Mouse (Mus musculus): ENCODE data around the gene Ldah.

The Ldah gene

GRCm38 (mm10) chr12:8287970-8288369, 80.1 kb downstream of the Ldah start:
- peak in 1 of 2 experiments; percentile 19 for DNase-seq

- DNase-seq, result no peak
Observed at GRCm38 (mm10) chr12:8289099-8289498, 81.2 kb downstream of the Ldah start.

GRCm38 (mm10) chr12:8289499-8289898, 81.6 kb downstream of the Ldah start:
- DNase-seq, result peak in 1 of 2 experiments; percentile 3

GRCm38 (mm10) chr12:8291157-8291853, 83.4 kb downstream of the Ldah start:
- DNase-seq, result peak; percentile 89

- no peak for DNase-seq
Observed at GRCm38 (mm10) chr12:8295307-8295913, 87.5 kb downstream of the Ldah start.

- no peak for DNase-seq
Observed at GRCm38 (mm10) chr12:8296154-8296553, 88.2 kb downstream of the Ldah start.

- peak in 1 of 2 experiments; percentile 4 for DNase-seq
Observed at GRCm38 (mm10) chr12:8297586-8298214, 89.8 kb downstream of the Ldah start.

- DNase-seq, result peak in 1 of 2 experiments; percentile 45
Observed at GRCm38 (mm10) chr12:8298361-8299142, 90.6 kb downstream of the Ldah start.

- DNase-seq, result peak; percentile 40 to 51
Observed at GRCm38 (mm10) chr12:8299143-8300110, 91.5 kb downstream of the Ldah start.

GRCm38 (mm10) chr12:8300111-8300480, 92.2 kb downstream of the Ldah start:
- DNase-seq, result no peak

- DNase-seq, result peak in 1 of 2 experiments; percentile 7
Observed at GRCm38 (mm10) chr12:8300521-8300920, 92.6 kb downstream of the Ldah start.

- peak in 1 of 2 experiments; percentile 36 for DNase-seq
Observed at GRCm38 (mm10) chr12:8301011-8301814, 93.3 kb downstream of the Ldah start.

GRCm38 (mm10) chr12:8301841-8302431, 94.0 kb downstream of the Ldah start, which contains the start of gene Gdf7:
TSS of gene Gdf7 (minus strand) at chr12:8301954.
- DNase-seq, result peak; percentile 46 to 52

GRCm38 (mm10) chr12:8305258-8305657, 97.4 kb downstream of the Ldah start:
- DNase-seq, result peak in 1 of 2 experiments; percentile 5

GRCm38 (mm10) chr12:8306432-8306831, 98.5 kb downstream of the Ldah start:
- DNase-seq, result peak; percentile 81 to 84

GRCm38 (mm10) chr12:8306910-8307309, 99.0 kb downstream of the Ldah start:
- no peak for DNase-seq

GRCm38 (mm10) chr12:8310992-8311391, 103.1 kb downstream of the Ldah start:
- DNase-seq, result peak; percentile 52 to 57

- no peak for DNase-seq
Observed at GRCm38 (mm10) chr12:8312266-8312665, 104.4 kb downstream of the Ldah start.

- DNase-seq, result peak; percentile 96 to 98
Observed at GRCm38 (mm10) chr12:8313270-8313771, 105.4 kb downstream of the Ldah start, which contains the start of gene Hs1bp3. TSS of gene Hs1bp3 (plus strand) at chr12:8313432.

- DNase-seq, result no peak
Observed at GRCm38 (mm10) chr12:8313773-8314172, 105.9 kb downstream of the Ldah start.

Data from cerebellum, postnatal 10 days (tissue).